Mouse (Mus musculus): ENCODE results near the gene Lsmem1.

- TF ChIP-seq GATA1 (IDR thresholded peaks at IDR 0.05; ENCODE audit: low read length): no peak
- TF ChIP-seq TAL1 (IDR thresholded peaks at IDR 0.05; ENCODE audit: low read length): no peak
Observed at GRCm38 (mm10) chr12:40247976-40248375, 48.7 kb upstream of the Lsmem1 start.
